ENCODE assay signal across 8 mouse cellular contexts in genomic region chr5:92277437-92278394, GRCm38 (mm10). TPM values are rescaled to one million over a fixed set of nuclear protein-coding genes. Genes with fewer than 3 reads are reported as not detected.
DNase-seq lines count a peak whose midpoint lies in the region; ATAC-seq and TF ChIP-seq lines count a peak whose summit lies in the region.

Gene Naaa (minus strand): TSS chr5:92278170.

- 3% methylated on average over 54 of the region's 54 CpGs for WGBS in kidney, embryonic 14.5 days
- WGBS in limb, embryonic 15.5 days: 3% methylated on average over 54 of the region's 54 CpGs

- H3K4me1 ChIP-seq in bone marrow macrophage, adult 2 months (ENCODE audit: control insufficient read depth, insufficient read depth, low read length): peaks cover 18% of the 10 kb centered on the region
- peaks cover 1% of the 10 kb centered on the region for H3K4me1 ChIP-seq in embryonic fibroblast, embryonic 13.5 days (ENCODE audit: control insufficient read depth, insufficient read depth, low read length)
- H3K4me1 ChIP-seq in kidney, embryonic 14.5 days (ENCODE audit: control insufficient read depth, insufficient read depth, low read length): no peaks in the 10 kb centered on the region
- H3K4me1 ChIP-seq in limb, embryonic 15.5 days: peaks cover 24% of the 10 kb centered on the region

- ATAC-seq in kidney, embryonic 14.5 days (ENCODE audit: low FRiP score, low TSS enrichment): peak; percentile 94
- ATAC-seq in limb, embryonic 15.5 days (ENCODE audit: insufficient number of reproducible peaks, low FRiP score, low TSS enrichment, low read depth): peak; percentile 88

- TF ChIP-seq CTCF in bone marrow macrophage, adult 2 months (IDR thresholded peaks at IDR 0.05; ENCODE audit: low read depth, low read length): no peak
- TF ChIP-seq CTCF in embryonic fibroblast, embryonic 13.5 days (IDR thresholded peaks at IDR 0.05; ENCODE audit: borderline replicate concordance, insufficient read depth, low read length): 0 out of 2 replicates have a peak, but pooled peaks have one; percentile 22

- no peaks in the 10 kb centered on the region for H3K36me3 ChIP-seq in kidney, embryonic 14.5 days (ENCODE audit: control insufficient read depth, insufficient read depth, low read length)
- H3K36me3 ChIP-seq in limb, embryonic 15.5 days: no peaks in the 10 kb centered on the region

- H3K9me3 ChIP-seq in kidney, embryonic 14.5 days (ENCODE audit: control insufficient read depth, low read length): no peaks in the 10 kb centered on the region
- H3K9me3 ChIP-seq in limb, embryonic 15.5 days: no peaks in the 10 kb centered on the region

- H3K4me3 ChIP-seq in bone marrow macrophage, adult 2 months (ENCODE audit: insufficient read depth, low read length): peak within 1 kb of the TSS; percentile 63
- H3K4me3 ChIP-seq in embryonic fibroblast, embryonic 13.5 days (ENCODE audit: insufficient read depth, low read length): peak within 1 kb of the TSS; percentile 67
- peak within 1 kb of the TSS; percentile 70 for H3K4me3 ChIP-seq in kidney, embryonic 14.5 days (ENCODE audit: low read length)
- H3K4me3 ChIP-seq in limb, embryonic 15.5 days: peak within 1 kb of the TSS; percentile 67

- no peak for TF ChIP-seq POLR2A in bone marrow macrophage, adult 2 months (IDR thresholded peaks at IDR 0.05; ENCODE audit: borderline replicate concordance, low read depth, low read length)
- TF ChIP-seq POLR2A in embryonic fibroblast, embryonic 13.5 days (IDR thresholded peaks at IDR 0.05; ENCODE audit: low read depth, low read length): peak; percentile 72

- peak within 1 kb of the TSS; percentile 31 for H3K27ac ChIP-seq in bone marrow macrophage, adult 2 months (ENCODE audit: insufficient read depth, low read depth, low read length)
- no peak within 1 kb of the TSS for H3K27ac ChIP-seq in embryonic fibroblast, embryonic 13.5 days (ENCODE audit: insufficient read depth, low read length)
- H3K27ac ChIP-seq in kidney, embryonic 14.5 days (ENCODE audit: low read depth, low read length): no peak within 1 kb of the TSS
- peak within 1 kb of the TSS; percentile 24; the same call in 1 of the 2 replicates for H3K27ac ChIP-seq in limb, embryonic 15.5 days

- no peaks in the 10 kb centered on the region for H3K27me3 ChIP-seq in kidney, embryonic 14.5 days (ENCODE audit: control insufficient read depth, insufficient read depth, low read length)
- no peaks in the 10 kb centered on the region for H3K27me3 ChIP-seq in limb, embryonic 15.5 days

- DNase-seq in A20 (ENCODE audit: low read depth, low spot score): peak; percentile 97
- peak; percentile 92 to 93 for DNase-seq in heart, adult 9 months (ENCODE audit: low spot score in 2 of 2)
- peak; percentile 57 to 83 for DNase-seq in monocyte, adult 2 months (ENCODE audit: low read depth in 1 of 2, low spot score in 2 of 2)
- DNase-seq in spleen, postnatal 36 days (ENCODE audit: low spot score in 2 of 2): peak; percentile 92 to 93

- peak within 1 kb of the TSS; percentile 63 for H3K9ac ChIP-seq in kidney, embryonic 14.5 days (ENCODE audit: low read depth, low read length)
- H3K9ac ChIP-seq in limb, embryonic 15.5 days: peak within 1 kb of the TSS; percentile 33

- peak within 1 kb of the TSS; percentile 92 for H3K4me2 ChIP-seq in kidney, embryonic 14.5 days (replicated peaks; ENCODE audit: low read depth, low read length)
- H3K4me2 ChIP-seq in limb, embryonic 15.5 days: peak within 1 kb of the TSS; percentile 96

RNA-seq across cellular contexts. Expression of gene Naaa, which starts in this region (rescaled TPM):
- polyA plus RNA-seq in bone marrow macrophage, adult 2 months (2012; ENCODE audit: insufficient read depth, insufficient read length, missing spikeins): 71.6 and 76.6 TPM in 2 replicates
- 20.4 and 25.8 TPM in 2 replicates for polyA plus RNA-seq in embryonic fibroblast, embryonic 13.5 days (2011; ENCODE audit: insufficient read length, low read depth, missing spikeins)
- polyA plus RNA-seq in kidney, embryonic 14.5 days (2014; fragmentation: Nextera tagmentation; extraction: Ambion mirVana): 18.6 and 22.9 TPM in 2 replicates
- 22.1 and 23.1 TPM in 2 replicates for polyA plus RNA-seq in limb, embryonic 15.5 days (2015; fragmentation: Nextera tagmentation; extraction: Ambion mirVana)

Comparison
In these comparisons a context has a peak if more than half of its experiments do, and no peak if none do; other contexts are left out.
1. H3K27ac ChIP-seq: peak in bone marrow macrophage, adult 2 months (single experiment) and limb, embryonic 15.5 days (single experiment); none in embryonic fibroblast, embryonic 13.5 days (single experiment) and kidney, embryonic 14.5 days (single experiment).
2. Peak in every context shown above with its lines, with median percentiles within 50 percentile points of each other: DNase-seq and H3K4me3 ChIP-seq.